Mouse (Mus musculus): ENCODE data around the gene Appl2.
A peak's percentile ranks its signal among the peaks of the same experiment; 100 is the strongest.

Appl2 gene

GRCm38 (mm10) chr10:83631775-83632174 is 16.8 kb downstream of the Appl2 start:
- DNase-seq (ENCODE audit: low spot score in 2 of 2): no peak

DNA sequence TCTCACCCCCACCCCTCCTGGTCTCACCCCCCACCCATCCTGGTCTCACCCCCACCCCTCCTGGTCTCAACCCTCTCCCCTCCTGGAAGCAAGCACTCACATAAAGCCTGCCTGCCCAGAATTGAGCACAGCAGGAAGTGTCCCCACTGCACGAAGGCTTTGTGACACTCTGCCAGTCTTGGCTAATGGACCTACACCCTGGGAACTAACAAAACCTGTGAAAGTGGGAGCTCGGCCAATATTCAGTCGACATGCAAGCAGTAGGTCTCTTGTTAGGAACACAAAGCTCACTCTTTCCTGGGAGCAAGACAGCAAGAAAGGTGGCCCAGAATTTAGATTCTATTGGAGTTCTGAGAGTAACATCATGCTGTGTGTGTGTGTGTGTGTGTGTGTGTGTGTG is 17.6 kb downstream of the Appl2 start:
- no peak for DNase-seq (ENCODE audit: low spot score in 2 of 2)

DNA sequence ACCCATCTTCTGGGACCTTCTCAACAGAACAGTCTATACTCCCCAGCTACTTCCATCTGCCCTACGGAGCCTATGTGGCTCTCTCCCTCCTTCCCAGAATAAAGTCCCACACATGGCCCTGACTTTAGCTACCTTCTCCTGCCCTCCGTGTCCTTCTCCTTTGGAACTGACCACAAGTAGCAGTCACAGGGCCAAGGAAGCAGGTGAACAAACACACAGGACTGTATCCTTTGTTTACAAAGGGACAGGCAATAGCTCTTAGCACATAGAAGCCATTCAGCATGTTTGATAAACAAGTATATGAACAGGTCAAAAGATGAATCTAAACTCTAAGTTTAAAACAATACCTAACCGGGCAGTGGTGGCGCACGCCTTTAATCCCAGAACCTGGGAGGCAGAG is 18.7 kb downstream of the Appl2 start:
- no peak for DNase-seq (ENCODE audit: low spot score in 2 of 2)

DNA sequence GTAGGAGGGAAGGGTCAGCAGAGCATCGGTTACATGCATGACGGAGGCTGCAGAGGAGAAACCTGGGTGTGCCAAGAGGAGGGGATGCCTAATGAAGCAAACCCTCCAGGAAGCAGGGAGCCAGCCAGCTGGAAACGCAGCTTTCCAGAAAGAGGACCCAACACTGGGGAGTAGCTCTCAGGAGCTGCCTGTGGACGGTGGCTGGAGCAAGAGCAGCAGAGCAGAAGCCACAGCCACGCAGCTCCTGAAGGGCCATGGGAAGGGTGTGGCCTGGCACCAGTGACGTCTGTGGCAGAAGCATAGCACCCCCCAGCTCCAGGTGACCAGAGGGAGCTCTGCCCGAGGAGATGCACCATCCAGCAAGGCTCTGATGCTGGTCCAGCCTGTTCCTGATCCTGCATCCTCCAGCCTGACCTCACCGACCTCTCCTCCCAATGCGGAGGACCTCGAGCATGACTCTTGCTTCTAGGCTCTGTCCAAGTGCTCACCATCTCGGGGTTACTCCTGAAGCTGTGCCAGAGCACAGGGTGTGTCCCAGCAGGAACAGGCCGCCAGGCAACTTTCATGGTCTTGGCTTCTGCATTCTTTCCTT is 19.3 kb downstream of the Appl2 start:
- DNase-seq (ENCODE audit: low spot score in 2 of 2): no peak

DNA sequence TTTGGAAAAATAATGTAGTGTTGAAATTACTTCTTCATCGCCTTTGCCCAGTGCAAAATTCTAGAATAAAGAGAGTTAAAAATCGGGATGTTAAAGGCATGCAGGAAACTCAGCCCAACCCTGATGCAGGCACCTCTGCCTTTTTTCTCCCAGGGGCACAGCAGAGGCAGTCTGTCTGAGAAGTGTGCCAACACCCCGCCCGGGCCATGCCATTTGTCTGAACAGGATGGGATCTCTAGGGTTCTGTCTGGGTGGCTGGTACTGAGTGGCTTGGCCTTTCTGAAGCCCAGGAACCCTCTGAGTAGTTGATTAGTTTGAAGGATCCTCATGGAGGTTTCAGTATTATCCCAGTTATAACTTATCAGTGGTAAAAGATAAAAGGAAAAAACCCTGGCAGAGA is 20.3 kb downstream of the Appl2 start:
- no peak for DNase-seq (ENCODE audit: low spot score in 2 of 2)

DNA sequence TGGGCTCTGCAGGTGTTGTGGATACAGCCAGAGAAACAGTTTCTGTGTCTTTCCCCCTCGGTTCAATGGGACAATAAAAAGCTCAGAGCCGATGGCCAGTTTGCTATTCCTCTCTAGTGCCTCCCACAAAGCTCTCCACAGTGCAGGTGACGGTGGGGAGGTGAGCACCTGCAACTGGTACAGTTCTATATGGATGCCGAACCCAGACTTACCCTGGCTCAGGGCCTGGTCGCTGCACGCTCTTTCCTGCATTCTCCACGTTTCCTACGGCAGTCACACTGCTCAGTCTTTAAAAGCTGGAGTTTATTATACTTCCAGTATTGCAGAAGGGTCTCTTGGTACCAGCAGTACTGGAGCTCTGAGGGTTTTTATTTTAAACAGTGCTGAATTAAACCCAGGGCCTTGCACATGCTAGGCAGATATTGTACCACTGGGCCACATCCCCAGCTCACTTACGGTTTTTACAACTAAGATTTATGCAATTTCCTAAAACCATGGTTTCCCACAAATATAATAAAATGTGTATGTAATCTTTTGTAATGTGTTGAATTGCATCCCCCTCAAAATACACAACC is 21.3 kb downstream of the Appl2 start:
- no peak for DNase-seq (ENCODE audit: low spot score in 2 of 2)

DNA sequence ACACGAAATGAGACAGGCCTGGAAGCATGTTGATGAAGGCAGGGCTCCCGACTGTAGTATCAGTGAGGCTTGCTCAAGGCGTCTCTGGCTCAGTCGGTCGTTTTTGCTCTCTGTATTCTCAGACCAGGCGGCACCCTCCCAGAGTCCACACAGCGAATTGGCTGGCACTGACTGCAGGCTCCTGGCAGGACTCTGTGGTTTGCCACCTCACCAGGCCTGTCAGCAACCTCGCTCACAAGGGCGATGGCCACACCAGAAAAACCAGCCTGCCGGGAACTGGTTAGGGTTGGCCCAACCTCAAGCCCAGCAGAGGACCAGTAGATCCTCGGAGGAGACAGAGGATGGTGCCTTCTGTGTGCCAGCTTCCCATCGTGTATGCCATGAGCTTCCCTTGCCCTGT is 23.7 kb downstream of the Appl2 start:
- DNase-seq (ENCODE audit: low spot score in 2 of 2): no peak

- no peak for DNase-seq (ENCODE audit: low spot score in 2 of 2)
Measured at GRCm38 (mm10) chr10:83624065-83624464, 24.5 kb downstream of the Appl2 start.

- DNase-seq (ENCODE audit: low spot score in 2 of 2): no peak
Measured at GRCm38 (mm10) chr10:83620350-83621055, 28.0 kb downstream of the Appl2 start.

GRCm38 (mm10) chr10:83618819-83619440 is 29.6 kb downstream of the Appl2 start:
- no peak for DNase-seq (ENCODE audit: low spot score in 2 of 2)

- peak; percentile 24 to 58 for DNase-seq (ENCODE audit: low spot score in 2 of 2)
Measured at GRCm38 (mm10) chr10:83617366-83617765, 31.2 kb downstream of the Appl2 start.

DNA sequence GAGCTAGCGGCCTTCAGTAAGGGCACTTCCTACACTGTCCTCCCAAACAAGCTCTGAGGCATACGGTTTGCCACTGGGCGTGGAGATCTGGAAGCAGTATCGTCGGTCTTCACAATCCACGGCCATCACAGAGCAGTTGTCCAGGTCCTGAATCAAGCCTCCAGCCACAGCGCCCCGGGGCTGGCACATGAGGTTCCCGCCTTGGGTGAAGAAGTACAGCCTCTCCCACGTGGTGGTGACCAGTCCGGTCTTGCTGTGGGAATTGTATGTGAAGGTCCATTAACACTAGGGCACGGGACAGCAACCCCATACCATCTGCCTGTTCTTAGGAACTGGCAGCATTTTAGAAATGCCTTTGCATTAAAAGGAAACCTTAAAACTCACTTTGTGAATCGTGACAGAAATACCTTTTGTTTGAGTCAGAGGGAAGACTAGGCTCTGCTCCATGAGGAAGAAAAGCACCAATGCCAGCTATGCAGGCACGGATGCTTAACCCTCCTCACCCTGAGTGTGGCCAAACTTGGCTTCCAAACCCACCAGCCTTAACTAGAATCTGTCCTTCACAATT is 35.8 kb downstream of the Appl2 start:
- no peak for DNase-seq (ENCODE audit: low spot score in 2 of 2)

DNA sequence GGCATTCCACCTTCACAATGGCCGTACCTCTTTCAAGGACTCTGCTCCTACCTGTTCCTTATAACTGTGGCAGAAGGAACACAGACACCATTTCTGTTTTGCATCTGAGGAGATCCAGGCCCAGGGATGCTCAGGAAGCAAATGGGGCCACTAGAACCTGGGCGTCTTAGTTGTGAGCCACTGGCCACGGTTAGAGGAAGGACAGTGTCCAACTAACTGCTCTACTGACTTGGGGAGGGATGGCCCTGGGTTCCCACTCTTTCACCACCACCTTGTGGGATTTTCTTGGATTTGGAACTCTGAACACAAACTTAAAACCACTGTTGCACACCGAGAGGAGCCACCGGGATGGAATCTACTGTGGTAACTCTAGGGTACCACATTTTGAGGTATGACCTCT is 36.7 kb downstream of the Appl2 start:
- DNase-seq (ENCODE audit: low spot score in 2 of 2): no peak

- DNase-seq (ENCODE audit: low spot score in 2 of 2): no peak
Measured at GRCm38 (mm10) chr10:83610518-83610917, 38.0 kb downstream of the Appl2 start.

DNA sequence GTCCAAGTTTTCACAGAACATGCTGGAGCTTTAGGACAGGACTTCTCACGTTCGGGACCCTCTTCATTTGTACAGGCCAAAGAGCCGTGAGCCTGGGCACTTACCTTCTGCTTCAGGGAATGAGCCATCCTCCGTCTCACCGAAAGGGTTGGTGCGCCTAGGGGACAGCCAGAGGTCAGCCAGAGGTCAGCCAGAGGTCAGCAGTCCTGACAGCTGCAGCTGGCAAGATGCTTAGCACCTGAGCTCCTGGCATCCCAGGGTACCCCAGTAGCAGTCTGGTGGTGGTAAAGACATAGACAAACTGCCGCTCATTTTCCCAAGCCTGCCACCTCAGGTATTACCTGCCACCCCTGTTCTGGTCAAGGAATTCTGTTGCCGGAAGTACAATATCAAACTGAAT is 39.9 kb downstream of the Appl2 start:
- DNase-seq (ENCODE audit: low spot score in 2 of 2): peak in 1 of 2 experiments; percentile 7

DNA sequence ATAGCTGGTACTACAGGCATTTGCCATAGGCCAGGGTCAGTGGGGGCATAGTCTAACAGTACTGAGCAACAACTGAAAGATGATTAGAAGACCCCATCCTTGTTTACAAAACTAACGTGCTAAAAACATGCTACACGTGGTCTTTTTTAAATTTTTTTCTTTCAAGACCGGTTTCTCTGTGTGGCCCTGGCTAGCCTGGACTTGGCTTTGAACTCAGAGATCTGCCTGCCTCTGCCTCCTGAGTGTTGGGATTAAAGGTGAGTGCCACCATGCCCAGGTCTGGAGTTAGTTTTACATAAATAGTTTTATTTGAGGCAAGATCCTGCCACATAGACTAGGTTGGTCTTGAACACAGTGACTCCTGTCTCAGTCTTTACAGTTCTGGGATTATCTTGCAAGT is 41.4 kb downstream of the Appl2 start:
- DNase-seq (ENCODE audit: low spot score in 2 of 2): peak in 1 of 2 experiments; percentile 2

DNA sequence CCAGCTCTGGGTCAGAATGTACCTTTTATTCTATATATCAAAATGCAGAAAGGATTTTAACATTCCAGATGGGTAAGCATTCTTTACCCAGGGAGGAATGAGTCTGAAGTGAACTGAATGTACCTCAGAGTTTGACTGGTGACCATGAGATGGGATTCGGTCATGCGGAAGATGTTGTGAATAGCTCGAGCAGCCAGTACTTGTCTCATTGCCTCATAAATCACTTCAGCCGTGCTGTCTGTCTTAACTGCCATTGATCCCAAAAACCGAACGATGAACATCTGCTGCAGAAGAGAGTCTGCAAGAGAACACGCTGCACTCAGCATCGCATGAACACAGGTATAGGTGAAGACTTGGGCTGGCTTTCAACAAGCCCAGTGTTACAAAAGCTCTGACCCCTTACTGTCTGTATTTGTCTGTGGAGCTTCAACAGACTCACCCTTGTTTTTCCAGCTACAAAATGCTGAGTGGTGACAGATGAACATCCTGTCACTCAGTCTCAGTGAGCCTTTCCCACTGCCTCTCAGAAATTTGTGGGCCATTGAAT is 42.8 kb downstream of the Appl2 start:
- peak in 1 of 2 experiments; percentile 2 for DNase-seq (ENCODE audit: low spot score in 2 of 2)

DNA sequence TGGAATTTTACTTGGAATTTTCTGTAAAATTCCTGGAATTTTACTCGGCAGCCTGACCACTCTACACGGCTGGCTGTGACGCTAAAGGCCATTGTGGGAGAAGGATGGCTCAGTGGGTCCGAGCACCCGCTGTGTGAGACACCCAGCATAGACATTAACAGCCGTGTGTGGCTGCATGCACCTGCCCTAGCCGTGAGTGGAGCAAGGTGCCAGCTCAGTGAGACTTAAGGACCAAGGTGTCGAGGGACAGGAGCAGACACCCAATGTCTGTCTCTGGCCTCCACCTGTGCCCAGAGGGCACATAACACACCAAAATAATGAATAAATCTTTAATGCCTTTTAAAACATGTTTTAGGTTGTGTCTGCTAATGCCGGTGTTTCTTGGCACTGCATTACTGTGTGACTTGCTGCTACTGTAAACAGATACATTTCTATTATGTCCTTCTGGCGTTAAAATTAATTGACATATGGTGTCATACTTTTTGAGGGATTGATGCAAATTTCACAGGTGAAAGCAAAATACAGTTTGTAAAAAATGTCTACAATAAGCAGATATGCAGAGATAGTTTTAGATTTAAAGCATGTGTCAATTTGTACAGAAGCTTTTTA is 44.5 kb downstream of the Appl2 start:
- peak in 1 of 2 experiments; percentile 7 for DNase-seq (ENCODE audit: low spot score in 2 of 2)

GRCm38 (mm10) chr10:83600650-83601049 is 47.9 kb downstream of the Appl2 start:
- DNase-seq (ENCODE audit: low spot score in 2 of 2): no peak

DNA sequence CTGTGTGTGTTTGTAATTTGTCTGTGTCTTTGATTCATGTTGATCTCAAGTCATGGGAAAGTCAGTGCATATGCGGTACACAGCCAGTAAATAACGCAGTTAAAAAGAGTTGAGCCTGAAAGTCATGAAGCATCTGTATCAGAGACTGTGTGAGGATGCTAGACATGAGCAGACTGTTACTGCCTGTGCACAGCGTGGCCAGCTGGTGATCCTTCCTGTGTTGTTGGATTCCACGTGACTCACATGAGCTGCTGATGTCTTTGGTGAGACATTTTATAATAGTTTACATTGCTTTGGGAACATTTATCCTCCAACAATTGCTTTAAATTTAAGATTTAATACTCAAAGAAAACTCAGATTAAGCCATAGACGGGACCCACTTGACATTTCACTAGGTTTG is 54.0 kb downstream of the Appl2 start:
- no peak for DNase-seq (ENCODE audit: low spot score in 2 of 2)

GRCm38 (mm10) chr10:83592616-83593015 is 55.9 kb downstream of the Appl2 start:
- DNase-seq (ENCODE audit: low spot score in 2 of 2): no peak

DNA sequence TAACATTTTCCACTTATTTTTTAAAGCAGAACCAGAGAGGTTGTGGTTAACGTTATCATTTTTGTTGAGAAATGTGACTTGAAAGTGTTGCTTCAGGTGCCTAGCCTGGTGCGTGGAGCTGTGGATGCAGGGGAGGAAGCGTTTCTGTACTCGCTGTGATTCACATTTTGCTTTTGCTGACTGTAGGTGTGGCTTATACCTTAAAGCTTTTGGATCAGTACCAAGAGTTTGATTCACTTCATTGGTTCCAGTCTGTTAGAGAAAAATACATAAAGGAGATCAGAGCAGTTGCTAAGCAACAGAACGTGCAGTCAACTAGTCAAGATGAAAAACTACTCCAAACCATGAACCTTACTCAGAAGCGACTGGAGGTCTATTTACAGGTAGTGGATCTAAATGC is 57.7 kb downstream of the Appl2 start:
- no peak for DNase-seq (ENCODE audit: low spot score in 2 of 2)

Data from spleen, postnatal 10 days (tissue).